Mouse (Mus musculus) thymus, adult 2 months (tissue): ENCODE data around the gene Cyp2w1. TPM values are rescaled to one million over a fixed set of nuclear protein-coding genes. Genes with fewer than 3 reads are reported as not detected.

Source experiments
- DNase-seq: peaks from one replicate; pipeline ENCODE4 v3.0.0; 2021
- H3K27ac ChIP-seq: fragments of 200-500 bp; 2 replicates; pipeline ENCODE4 v1.5.1; 2012; ENCODE audit warnings: low read length, control low read depth; ENCODE audit not compliant: control insufficient read depth, insufficient read depth
- H3K27me3 ChIP-seq: fragments of 200-500 bp; 2 replicates; pipeline ENCODE4 v1.6.1; 2012; ENCODE audit warnings: mild to moderate bottlenecking, low read length, moderate library complexity, mixed read lengths; ENCODE audit not compliant: control insufficient read depth, insufficient read depth
- H3K36me3 ChIP-seq: fragments of 200-500 bp; 2 replicates; pipeline ENCODE4 v1.6.1; 2012; ENCODE audit warnings: mild to moderate bottlenecking, low read length, moderate library complexity; ENCODE audit not compliant: control insufficient read depth, insufficient read depth
- H3K4me1 ChIP-seq: fragments of 200-500 bp; replicated peaks from 2 replicates; pipeline ENCODE4 v1.6.1; 2012; ENCODE audit warnings: low read length; ENCODE audit not compliant: control insufficient read depth, insufficient read depth
- H3K4me3 ChIP-seq: fragments of 200-500 bp; 2 replicates; pipeline ENCODE4 v1.5.1; 2012; ENCODE audit warnings: mild to moderate bottlenecking, low read length, control low read depth, moderate library complexity; ENCODE audit not compliant: control insufficient read depth, insufficient read depth
- CTCF ChIP-seq: fragments of 200-500 bp; IDR thresholded peaks from 2 replicates; pipeline ENCODE4 v1.5.1; 2012; ENCODE audit warnings: mild to moderate bottlenecking, control low read depth, low read length, moderate library complexity, borderline replicate concordance; ENCODE audit not compliant: control insufficient read depth, poor library complexity, insufficient read depth; ENCODE audit errors: extremely low read depth
- POLR2A ChIP-seq: fragments of 200-500 bp; IDR thresholded peaks from 2 replicates; pipeline ENCODE4 v1.6.1; 2012; ENCODE audit warnings: mild to moderate bottlenecking, low read length, control low read depth, moderate library complexity; ENCODE audit not compliant: control insufficient read depth, poor library complexity, insufficient read depth; ENCODE audit errors: extremely low read depth
- WGBS: fragments of 180-500 bp; shearing (Covaris S2); methylation state at CpG from one replicate; pipeline ENCODE4 v1.1.7; 2018; 5-methylcytosine and 5-hydroxymethylcytosine counted together
- polyA plus RNA-seq: library from polyadenylated mRNA; depleted of rRNA; stranded (reverse); fragments of >200 nt; gene quantifications from 2 replicates; pipeline ENCODE4 v1.2.3, GENCODE M21; 2012

Cyp2w1 gene
- polyA plus RNA-seq, 1 experiment, result 0.20 TPM

GRCm38 (mm10) chr5:139380385-139381248, 28.2 kb downstream of the Cyp2w1 start:
- 2% methylated on average over 61 of the region's 73 CpGs for WGBS
- DNase-seq, result peak; percentile 81
- H3K27ac ChIP-seq, result peak overlapping the region; percentile 49
- H3K27me3 ChIP-seq, result no peaks in the 10 kb centered on the region
- no peaks in the 10 kb centered on the region for H3K36me3 ChIP-seq
- peaks cover 72% of the 10 kb centered on the region for H3K4me1 ChIP-seq
- TF ChIP-seq POLR2A (0 out of 2 replicates have a peak, but pooled peaks have one; percentile 12), CTCF (0 out of 2 replicates have a peak, but pooled peaks have one; percentile 19)
- H3K4me3 ChIP-seq, result peak overlapping the region; percentile 80

GRCm38 (mm10) chr5:139381586-139382513, 29.4 kb downstream of the Cyp2w1 start:
- peak overlapping the region; percentile 84 for H3K27ac ChIP-seq
- H3K4me1 ChIP-seq, result peaks cover 75% of the 10 kb centered on the region
- 20% methylated on average over 18 of the region's 18 CpGs for WGBS
- H3K27me3 ChIP-seq, result no peaks in the 10 kb centered on the region
- H3K4me3 ChIP-seq, result peak overlapping the region; percentile 35
- TF ChIP-seq POLR2A (no peak), CTCF (no peak)
- H3K36me3 ChIP-seq, result no peaks in the 10 kb centered on the region
- peak; percentile 79 for DNase-seq

- DNase-seq, result peak; percentile 55
- WGBS, result 5% methylated on average over 8 of the region's 8 CpGs
- TF ChIP-seq CTCF (no peak), POLR2A (no peak)
- Histone ChIP-seq H3K36me3 (no peaks in the 10 kb centered on the region), H3K27ac (peak overlapping the region; percentile 84), H3K4me1 (peaks cover 66% of the 10 kb centered on the region), H3K27me3 (no peaks in the 10 kb centered on the region), H3K4me3 (peak overlapping the region; percentile 17)
These were observed 30.3 kb downstream of the Cyp2w1 start for GRCm38 (mm10) chr5:139382760-139383159.

- peaks cover 62% of the 10 kb centered on the region for H3K4me1 ChIP-seq
- 48% methylated on average over 9 of the region's 9 CpGs for WGBS
- DNase-seq, result peak; percentile 38
- no peaks in the 10 kb centered on the region for H3K27me3 ChIP-seq
- peak overlapping the region; percentile 68 for H3K27ac ChIP-seq
- TF ChIP-seq POLR2A, result no peak
- no peak for TF ChIP-seq CTCF
- peak overlapping the region; percentile 17; the same call in 1 of the 2 replicates for H3K4me3 ChIP-seq
- H3K36me3 ChIP-seq, result no peaks in the 10 kb centered on the region
These were observed 30.8 kb downstream of the Cyp2w1 start for GRCm38 (mm10) chr5:139383234-139383633.

GRCm38 (mm10) chr5:139384531-139384930, 32.1 kb downstream of the Cyp2w1 start:
- 91% methylated on average over 10 of the region's 10 CpGs for WGBS
- Histone ChIP-seq H3K4me3 (no peak overlapping the region), H3K27ac (no peak overlapping the region), H3K36me3 (no peaks in the 10 kb centered on the region), H3K4me1 (peaks cover 49% of the 10 kb centered on the region), H3K27me3 (no peaks in the 10 kb centered on the region)
- no peak for DNase-seq
- TF ChIP-seq CTCF (no peak), POLR2A (no peak)

- Histone ChIP-seq H3K4me1 (peaks cover 37% of the 10 kb centered on the region), H3K36me3 (no peaks in the 10 kb centered on the region), H3K27ac (no peak overlapping the region), H3K27me3 (no peaks in the 10 kb centered on the region), H3K4me3 (no peak overlapping the region)
- WGBS, result 95% methylated on average over 5 of the region's 5 CpGs
- TF ChIP-seq POLR2A, result no peak
- TF ChIP-seq CTCF, result no peak
- no peak for DNase-seq
These were observed 33.6 kb downstream of the Cyp2w1 start for GRCm38 (mm10) chr5:139386047-139386446.
